Mouse (Mus musculus) kidney, embryonic 16.5 days (tissue): ENCODE measurements around the gene Chd6. TPM values are rescaled to one million over a fixed set of nuclear protein-coding genes. Genes with fewer than 3 reads are reported as not detected.

ENCODE experiments used
- ATAC-seq: fragments of 200-750 bp; cut with Nextera tagmentation; 2 replicates; pipeline ENCODE4 v1.8.0; 2017; ENCODE audit warnings: moderate TSS enrichment; ENCODE audit not compliant: low FRiP score, low TSS enrichment
- H3K27ac ChIP-seq: fragments of 300-500 bp; sonication (generic); 2 replicates; pipeline ENCODE4 v1.5.1; 2014; ENCODE audit warnings: low read length
- H3K27me3 ChIP-seq: fragments of 300-500 bp; sonication (generic); 2 replicates; pipeline ENCODE4 v1.6.1; 2014; ENCODE audit warnings: low read length, control low read depth, mixed read lengths; ENCODE audit not compliant: insufficient read depth
- H3K36me3 ChIP-seq: fragments of 300-500 bp; sonication (generic); 2 replicates; pipeline ENCODE4 v1.6.1; 2014; ENCODE audit warnings: low read length, control low read depth, mixed read lengths; ENCODE audit not compliant: insufficient read depth
- H3K4me1 ChIP-seq: fragments of 300-500 bp; sonication (generic); 2 replicates; pipeline ENCODE4 v1.6.1; 2014; ENCODE audit warnings: low read length, control low read depth, mixed read lengths; ENCODE audit not compliant: insufficient read depth
- H3K4me2 ChIP-seq: fragments of 300-500 bp; sonication (generic); replicated peaks from 2 replicates; pipeline ENCODE4 v1.6.1; 2014; ENCODE audit warnings: low read depth, low read length
- H3K4me3 ChIP-seq: fragments of 300-500 bp; sonication (generic); 2 replicates; pipeline ENCODE4 v1.5.1; 2014; ENCODE audit warnings: mild to moderate bottlenecking, low read length
- H3K9ac ChIP-seq: fragments of 300-500 bp; sonication (generic); replicated peaks from 2 replicates; pipeline ENCODE4 v1.6.1; 2014; ENCODE audit warnings: low read length
- H3K9me3 ChIP-seq: fragments of 300-500 bp; sonication (generic); 2 replicates; pipeline ENCODE4 v1.6.1; 2016; ENCODE audit warnings: low read length, control low read depth
- WGBS: fragments of 180-500 bp; shearing (Covaris S2); extraction: QIAGEN DNeasy Blood & Tissue Kit; methylation state at CpG from one replicate; pipeline ENCODE4 v1.1.7; 2014; 5-methylcytosine and 5-hydroxymethylcytosine counted together
- polyA plus RNA-seq: library from polyadenylated mRNA; unstranded; fragments of >200 nt; fragmentation: Nextera tagmentation; extraction: Ambion mirVana; gene quantifications from 2 replicates; pipeline ENCODE4 v1.2.1, GENCODE M21; 2015

The Chd6 gene
- polyA plus RNA-seq, 1 experiment from 2014 or later, result 30.1 TPM

- no peak for ATAC-seq
- H3K27ac ChIP-seq, result no peak overlapping the region
- H3K9ac ChIP-seq, result no peak overlapping the region
These were observed 166.4 kb downstream of the Chd6 start for GRCm38 (mm10) chr2:160942443-160942842.

GRCm38 (mm10) chr2:160940930-160941709, 167.8 kb downstream of the Chd6 start:
- Histone ChIP-seq H3K36me3 (no peaks in the 10 kb centered on the region), H3K27me3 (no peaks in the 10 kb centered on the region), H3K4me3 (no peak overlapping the region), H3K4me1 (0 out of 2 replicates have a peak, but pooled peaks cover 4% of the 10 kb centered on the region), H3K4me2 (no peak overlapping the region), H3K9ac (no peak overlapping the region), H3K9me3 (no peaks in the 10 kb centered on the region), H3K27ac (no peak overlapping the region)
- 55% methylated on average over 17 of the region's 17 CpGs for WGBS
- ATAC-seq, result 0 out of 2 replicates have a peak, but pooled peaks have one; percentile 28

More at GRCm38 (mm10) chr2:160942443-160942842, 166.4 kb downstream of the Chd6 start:
- H3K36me3 ChIP-seq, result 0 out of 2 replicates have a peak, but pooled peaks cover 6% of the 10 kb centered on the region
- WGBS, result 65% methylated on average over 3 of the region's 3 CpGs
- 0 out of 2 replicates have a peak, but pooled peaks cover 4% of the 10 kb centered on the region for H3K4me1 ChIP-seq
- no peak overlapping the region for H3K4me3 ChIP-seq
- no peaks in the 10 kb centered on the region for H3K9me3 ChIP-seq
- no peaks in the 10 kb centered on the region for H3K27me3 ChIP-seq
- H3K4me2 ChIP-seq, result no peak overlapping the region

- Histone ChIP-seq H3K9ac (no peak overlapping the region), H3K36me3 (no peaks in the 10 kb centered on the region), H3K27me3 (no peaks in the 10 kb centered on the region), H3K27ac (no peak overlapping the region), H3K9me3 (0 out of 2 replicates have a peak, but pooled peaks cover 3% of the 10 kb centered on the region), H3K4me1 (no peaks in the 10 kb centered on the region), H3K4me2 (no peak overlapping the region), H3K4me3 (no peak overlapping the region)
- WGBS, result 79% methylated on average over 4 of the region's 4 CpGs
- no peak for ATAC-seq
These were observed 174.4 kb downstream of the Chd6 start for GRCm38 (mm10) chr2:160934451-160934850.

GRCm38 (mm10) chr2:160933890-160934289, 175.0 kb downstream of the Chd6 start:
- Histone ChIP-seq H3K9ac (no peak overlapping the region), H3K4me1 (no peaks in the 10 kb centered on the region), H3K27me3 (no peaks in the 10 kb centered on the region), H3K36me3 (no peaks in the 10 kb centered on the region), H3K4me3 (no peak overlapping the region), H3K9me3 (0 out of 2 replicates have a peak, but pooled peaks cover 3% of the 10 kb centered on the region), H3K4me2 (no peak overlapping the region), H3K27ac (no peak overlapping the region)
- no peak for ATAC-seq
- WGBS, result 73% methylated on average over 5 of the region's 5 CpGs

- no peaks in the 10 kb centered on the region for H3K36me3 ChIP-seq
- WGBS, result 68% methylated on average over 3 of the region's 3 CpGs
- H3K9me3 ChIP-seq, result 0 out of 2 replicates have a peak, but pooled peaks cover 3% of the 10 kb centered on the region
- no peak overlapping the region for H3K4me3 ChIP-seq
- H3K4me1 ChIP-seq, result no peaks in the 10 kb centered on the region
- H3K4me2 ChIP-seq, result no peak overlapping the region
- no peak overlapping the region for H3K9ac ChIP-seq
- no peaks in the 10 kb centered on the region for H3K27me3 ChIP-seq
- no peak overlapping the region for H3K27ac ChIP-seq
- ATAC-seq, result no peak
These were observed 175.9 kb downstream of the Chd6 start for GRCm38 (mm10) chr2:160932981-160933380.

GRCm38 (mm10) chr2:160932325-160932724, 176.6 kb downstream of the Chd6 start:
- no peak for ATAC-seq
- no peak overlapping the region for H3K4me2 ChIP-seq
- H3K36me3 ChIP-seq, result no peaks in the 10 kb centered on the region
- H3K9ac ChIP-seq, result no peak overlapping the region
- H3K4me1 ChIP-seq, result no peaks in the 10 kb centered on the region
- H3K9me3 ChIP-seq, result 0 out of 2 replicates have a peak, but pooled peaks cover 3% of the 10 kb centered on the region
- H3K27me3 ChIP-seq, result no peaks in the 10 kb centered on the region
- H3K4me3 ChIP-seq, result no peak overlapping the region
- WGBS, result 56% methylated on average over 8 of the region's 8 CpGs
- H3K27ac ChIP-seq, result no peak overlapping the region

GRCm38 (mm10) chr2:160931378-160931777, 177.5 kb downstream of the Chd6 start:
- Histone ChIP-seq H3K36me3 (no peaks in the 10 kb centered on the region), H3K27ac (no peak overlapping the region), H3K4me3 (no peak overlapping the region), H3K4me2 (no peak overlapping the region), H3K27me3 (no peaks in the 10 kb centered on the region), H3K9me3 (0 out of 2 replicates have a peak, but pooled peaks cover 3% of the 10 kb centered on the region), H3K9ac (no peak overlapping the region), H3K4me1 (no peaks in the 10 kb centered on the region)
- no peak for ATAC-seq
- 92% methylated on average over 5 of the region's 5 CpGs for WGBS

- no peaks in the 10 kb centered on the region for H3K9me3 ChIP-seq
- H3K4me1 ChIP-seq, result no peaks in the 10 kb centered on the region
- no peak overlapping the region for H3K9ac ChIP-seq
- no peak for ATAC-seq
- H3K4me2 ChIP-seq, result no peak overlapping the region
- no peaks in the 10 kb centered on the region for H3K36me3 ChIP-seq
- H3K27ac ChIP-seq, result no peak overlapping the region
- H3K27me3 ChIP-seq, result no peaks in the 10 kb centered on the region
- H3K4me3 ChIP-seq, result no peak overlapping the region
- WGBS, result 82% methylated on average over 9 of the region's 9 CpGs
These were observed 183.7 kb downstream of the Chd6 start for GRCm38 (mm10) chr2:160925203-160925602.

- 68% methylated on average over 3 of the region's 7 CpGs for WGBS
- ATAC-seq, result no peak
These were observed 187.6 kb downstream of the Chd6 start for GRCm38 (mm10) chr2:160921285-160921684.

GRCm38 (mm10) chr2:160918930-160919215, 190.0 kb downstream of the Chd6 start:
- Histone ChIP-seq H3K27ac (no peak overlapping the region), H3K4me2 (no peak overlapping the region), H3K27me3 (peaks cover 10% of the 10 kb centered on the region), H3K4me1 (no peaks in the 10 kb centered on the region), H3K4me3 (no peak overlapping the region), H3K9me3 (no peaks in the 10 kb centered on the region), H3K9ac (no peak overlapping the region), H3K36me3 (no peaks in the 10 kb centered on the region)
- ATAC-seq, result no peak
- 82% methylated on average over 2 of the region's 2 CpGs for WGBS

More at GRCm38 (mm10) chr2:160921285-160921684, 187.6 kb downstream of the Chd6 start:
- no peak overlapping the region for H3K27ac ChIP-seq
- no peaks in the 10 kb centered on the region for H3K27me3 ChIP-seq
- no peaks in the 10 kb centered on the region for H3K4me1 ChIP-seq
- H3K4me2 ChIP-seq, result no peak overlapping the region
- H3K36me3 ChIP-seq, result no peaks in the 10 kb centered on the region
- H3K4me3 ChIP-seq, result no peak overlapping the region
- no peak overlapping the region for H3K9ac ChIP-seq
- H3K9me3 ChIP-seq, result no peaks in the 10 kb centered on the region
